Mouse (Mus musculus) ovary, postnatal 14 days (tissue): Measurements from ENCODE around the gene Wdr91.

Source experiments
- DNase-seq: peaks from one replicate; pipeline ENCODE4 v3.0.0; 2022; ENCODE audit warnings: low spot score

Wdr91 gene

DNA sequence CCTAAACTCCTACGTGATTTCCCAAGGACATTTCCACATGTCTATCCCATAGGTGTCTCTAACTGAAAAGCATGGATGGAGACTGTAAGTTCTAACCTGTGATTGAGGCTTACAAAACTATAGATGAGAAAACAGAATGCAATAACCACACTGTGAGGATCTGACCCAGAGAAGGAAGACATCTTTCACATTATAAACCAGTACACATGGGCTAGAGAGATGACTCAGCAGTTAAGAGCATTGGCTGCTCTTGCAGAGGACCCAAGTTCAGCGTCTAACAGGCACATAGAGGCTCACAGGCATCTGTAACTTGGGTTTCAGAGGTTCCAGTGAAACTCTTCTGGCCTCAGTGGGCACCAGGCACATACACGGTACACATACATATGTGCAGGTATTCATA lies 3.8 kb upstream of the Wdr91 start:
- no peak for DNase-seq

DNA sequence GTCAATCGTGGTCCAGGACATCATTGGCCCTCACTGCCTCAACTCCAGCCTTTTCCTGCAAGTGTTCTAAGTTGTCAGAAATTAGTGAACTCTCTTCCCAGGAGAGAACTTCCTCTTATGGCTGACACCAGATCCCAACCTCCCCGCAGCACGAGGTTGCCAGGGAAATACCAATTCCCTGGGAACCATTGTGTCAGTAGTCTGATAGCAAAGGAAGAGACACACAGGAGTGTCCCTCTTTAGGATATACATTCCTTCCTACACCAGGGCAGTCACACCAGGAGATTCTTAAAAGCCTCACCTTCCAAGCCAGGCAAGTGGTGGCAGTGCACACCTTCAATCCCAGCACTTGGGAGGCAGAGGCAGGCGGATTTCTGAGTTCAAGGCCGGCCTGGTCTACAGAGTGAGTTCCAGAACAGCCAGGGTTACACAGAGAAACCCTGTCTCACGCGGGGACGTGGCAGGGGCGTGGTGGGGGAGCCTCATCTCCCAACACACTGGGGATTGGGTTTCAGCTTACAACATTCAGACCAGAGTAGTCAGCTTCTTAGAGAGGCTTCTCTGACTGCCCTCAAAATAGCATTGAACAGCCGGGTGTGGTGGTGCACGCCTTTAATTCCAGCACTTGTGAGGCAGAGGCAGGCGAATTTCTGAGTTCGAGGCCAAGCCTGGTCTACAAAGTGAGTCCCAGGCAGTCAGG lies 2.8 kb upstream of the Wdr91 start:
- DNase-seq: no peak

DNA sequence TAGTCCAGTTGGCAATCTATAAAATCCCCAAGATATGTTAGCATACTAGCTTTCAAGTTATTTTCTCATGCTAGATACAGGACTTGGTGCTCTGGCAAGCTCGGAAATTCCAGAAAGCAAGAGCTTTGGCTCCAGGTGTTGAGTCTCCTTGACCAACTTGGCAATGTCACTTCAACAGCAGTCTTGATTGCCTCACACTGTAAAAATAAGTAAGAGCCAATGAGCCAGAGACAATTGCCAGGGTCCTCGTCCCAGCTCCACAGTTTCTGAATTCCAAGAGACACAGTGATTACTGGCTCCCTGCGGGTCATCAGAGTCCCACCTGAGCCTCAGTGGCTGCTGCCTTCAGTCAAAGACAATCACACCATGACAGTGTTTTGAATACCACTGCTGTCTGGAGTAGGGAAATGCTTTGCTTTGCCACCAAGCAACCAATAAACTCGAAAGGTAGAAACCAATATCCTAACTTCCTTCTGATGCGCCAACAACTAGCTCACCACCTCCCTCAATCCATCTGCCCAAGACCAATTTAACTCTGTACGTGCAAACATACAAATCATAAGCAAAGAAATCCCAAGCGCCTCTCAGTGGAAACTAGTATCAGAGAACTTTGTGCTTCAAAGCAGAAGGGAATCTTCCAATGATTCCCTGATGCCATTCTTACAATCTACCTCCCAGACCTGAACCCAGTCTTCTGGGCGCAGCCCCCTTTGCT lies 888 bp downstream of the Wdr91 start:
- no peak for DNase-seq

DNA sequence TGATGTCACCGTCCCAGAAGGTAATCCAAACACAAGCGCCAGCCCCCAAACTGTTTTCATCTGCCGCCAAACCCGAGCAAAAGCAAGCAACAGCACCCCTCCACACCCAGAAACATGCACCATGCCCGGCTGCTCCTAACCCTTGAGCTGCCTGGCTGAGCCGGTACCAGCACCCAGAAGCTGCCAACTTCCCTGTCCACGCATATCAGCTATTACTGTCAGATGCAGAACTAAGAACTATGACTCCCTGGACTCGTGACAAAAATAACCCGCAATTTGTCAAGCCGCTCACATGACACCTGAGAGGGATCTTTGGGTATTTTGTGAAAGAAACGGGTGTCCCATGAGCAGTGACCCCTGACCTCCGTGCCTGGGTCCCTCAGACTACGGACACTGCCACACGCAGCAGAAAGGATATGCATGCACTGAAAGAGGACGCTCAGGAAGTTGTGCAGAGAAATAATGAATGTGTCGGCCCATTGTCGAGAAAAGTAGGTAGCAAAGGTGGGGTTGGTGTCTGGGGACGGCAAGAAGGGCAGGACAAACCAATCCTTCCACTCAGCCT lies 2.9 kb downstream of the Wdr91 start:
- no peak for DNase-seq

DNA sequence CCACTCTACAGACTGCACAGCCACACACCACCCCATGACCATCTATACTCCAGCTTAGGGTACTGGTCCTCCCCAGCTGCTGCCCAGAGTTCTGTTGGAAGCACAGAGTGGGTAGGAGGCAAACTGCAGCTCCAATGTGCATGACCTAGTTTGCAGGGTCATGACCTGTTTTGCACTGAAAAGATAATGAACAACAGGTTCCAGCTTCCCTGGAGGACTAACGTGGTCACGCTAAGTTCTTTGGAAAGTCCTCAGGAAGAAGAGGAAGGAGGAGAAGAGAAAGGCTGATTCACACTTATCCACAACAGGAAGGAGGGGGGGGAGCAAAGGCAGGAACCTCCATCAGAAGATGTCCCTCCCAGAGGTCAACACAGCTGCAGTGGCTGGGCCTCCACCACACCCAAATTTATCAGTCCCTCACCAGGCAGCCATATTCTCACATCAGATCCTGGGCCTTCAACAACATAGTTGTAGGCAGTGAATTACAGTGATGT lies 3.5 kb downstream of the Wdr91 start:
- DNase-seq: no peak

DNA sequence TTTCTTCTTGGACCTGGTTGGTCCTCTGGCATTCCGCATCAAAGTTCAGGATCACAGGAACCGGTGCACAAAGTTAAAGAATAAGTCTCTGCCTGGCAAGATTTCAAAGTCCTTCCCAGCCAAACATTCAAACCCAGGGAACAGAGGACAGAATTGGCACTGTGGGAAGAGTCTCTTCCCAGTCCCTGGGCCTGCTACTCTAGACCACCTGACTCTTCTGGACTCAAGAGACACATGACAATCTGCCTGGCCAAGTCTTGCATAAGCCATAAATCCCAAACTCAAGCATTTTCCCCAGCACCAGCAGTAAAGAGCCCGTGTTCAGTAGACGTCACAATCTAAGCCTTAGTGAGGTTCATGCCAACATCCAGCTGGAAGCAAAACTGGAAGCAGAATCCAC lies 4.0 kb downstream of the Wdr91 start:
- no peak for DNase-seq

DNA sequence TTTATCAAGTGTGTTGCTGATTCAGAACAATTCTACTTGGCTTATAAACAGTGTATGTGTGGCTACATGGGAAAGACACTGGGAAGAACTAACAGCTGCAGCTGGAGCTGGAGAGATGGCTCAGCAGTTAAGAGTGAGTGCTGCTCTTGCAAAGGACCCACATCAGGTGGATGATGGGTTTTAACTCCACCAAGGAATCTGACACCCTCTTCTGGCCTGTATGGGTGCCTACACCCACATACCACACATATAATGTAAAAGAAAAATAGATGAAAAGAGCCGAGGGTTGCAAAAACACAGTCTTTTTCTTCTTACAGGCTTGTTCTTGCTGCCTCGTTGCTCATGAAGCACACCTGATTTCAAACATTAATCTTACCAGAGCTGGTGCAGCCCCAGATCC lies 4.6 kb downstream of the Wdr91 start:
- DNase-seq: no peak

DNA sequence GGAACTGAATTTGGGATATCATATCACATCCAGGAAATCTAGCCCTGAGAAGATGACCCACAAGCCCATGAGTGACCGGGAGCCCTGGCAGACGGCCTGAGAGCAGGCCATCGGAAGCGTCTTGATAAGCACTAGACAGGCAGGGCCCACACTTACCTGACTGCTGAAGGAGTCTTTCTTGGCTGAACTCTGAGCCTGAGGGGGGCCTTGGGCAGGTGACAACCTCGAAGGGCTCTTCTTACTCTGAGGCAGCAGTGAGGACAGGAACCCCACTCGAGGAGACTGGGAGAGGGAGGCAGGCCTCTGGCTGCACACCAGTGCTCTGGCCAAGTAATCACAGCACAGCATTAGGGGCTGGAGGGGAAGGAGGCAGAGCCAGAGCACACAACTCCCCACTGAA lies 6.3 kb downstream of the Wdr91 start:
- DNase-seq: no peak

DNA sequence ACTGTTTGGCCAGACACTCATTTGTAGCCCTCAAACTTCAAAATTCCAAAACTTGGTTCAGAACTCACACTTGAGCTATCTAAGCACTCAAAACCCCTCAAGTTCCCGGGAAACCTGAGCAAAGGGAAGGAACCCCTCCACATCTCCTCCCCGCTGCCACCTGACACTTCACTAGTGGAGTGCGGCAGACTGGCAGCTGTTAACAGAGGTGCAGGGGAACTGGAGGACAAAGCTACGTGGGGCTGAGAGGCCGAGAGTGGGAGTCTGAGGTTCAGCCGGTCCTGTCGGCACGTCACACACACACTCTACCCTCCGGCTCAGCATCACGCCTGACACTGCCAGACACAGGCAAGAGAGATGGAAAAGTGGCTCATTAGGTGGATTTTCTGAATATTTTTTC lies 6.8 kb downstream of the Wdr91 start:
- no peak for DNase-seq

DNA sequence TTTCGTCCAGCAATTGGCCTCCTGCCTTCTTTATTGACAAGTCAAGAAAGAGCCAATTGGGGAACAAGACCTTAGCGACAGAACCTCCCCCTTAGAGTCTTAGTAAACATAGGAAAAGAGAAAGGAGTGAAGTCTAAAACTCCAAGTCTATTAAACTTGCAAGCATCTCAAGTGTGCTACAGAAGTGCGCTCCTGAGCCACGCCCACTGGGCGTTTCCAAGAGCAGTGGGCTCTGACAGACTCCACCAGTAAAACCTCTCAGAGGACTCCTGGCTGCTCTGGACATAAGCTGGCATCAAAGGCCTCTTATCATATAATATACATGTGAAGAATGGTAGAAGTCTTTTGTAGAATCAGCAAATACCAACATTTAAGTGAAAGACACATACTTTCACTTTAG lies 7.2 kb downstream of the Wdr91 start:
- DNase-seq: no peak

DNA sequence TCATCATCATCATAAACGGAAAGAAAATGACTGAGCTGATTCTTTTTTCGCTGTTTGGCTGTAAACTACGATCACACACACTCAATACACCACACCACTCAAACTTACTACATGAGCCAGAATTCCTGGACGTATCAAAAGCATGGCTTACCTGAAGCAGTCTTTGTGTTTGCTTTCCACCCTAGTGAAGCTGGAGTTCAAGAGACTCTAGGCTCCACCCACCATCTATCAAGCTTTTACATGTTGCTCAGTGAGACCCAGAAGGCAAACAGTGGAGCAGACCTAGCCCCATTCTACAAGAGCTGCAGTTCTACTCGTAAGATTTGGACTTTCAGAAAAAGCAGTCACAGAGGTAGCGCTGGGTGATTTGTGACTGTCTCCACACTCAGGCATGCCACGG lies 8.1 kb downstream of the Wdr91 start:
- DNase-seq: no peak

DNA sequence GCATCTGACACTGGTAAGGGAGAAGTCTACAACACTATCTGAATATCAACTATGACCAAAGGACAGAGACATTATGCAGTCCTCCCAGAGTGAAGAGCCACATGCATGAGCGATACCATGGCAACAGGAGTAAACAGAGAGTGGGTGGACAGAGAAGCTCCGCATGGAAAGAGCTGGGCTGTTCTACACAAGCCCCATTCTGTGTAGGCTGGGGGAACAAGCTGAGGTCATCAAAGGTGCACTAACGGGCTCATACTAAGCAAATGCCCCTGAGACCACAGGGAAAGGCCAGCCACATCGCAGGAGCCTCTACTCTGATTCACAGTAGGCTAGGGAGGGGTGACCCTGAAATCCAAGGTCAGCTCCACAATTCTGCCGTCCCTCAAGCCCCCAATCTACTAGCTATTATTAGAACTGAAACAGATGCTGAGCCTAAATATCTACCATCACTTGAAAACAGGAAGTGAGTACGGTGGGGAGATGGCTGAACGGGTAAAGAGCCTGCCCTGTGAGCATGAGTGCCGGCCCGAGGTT lies 8.7 kb downstream of the Wdr91 start:
- no peak for DNase-seq

DNA sequence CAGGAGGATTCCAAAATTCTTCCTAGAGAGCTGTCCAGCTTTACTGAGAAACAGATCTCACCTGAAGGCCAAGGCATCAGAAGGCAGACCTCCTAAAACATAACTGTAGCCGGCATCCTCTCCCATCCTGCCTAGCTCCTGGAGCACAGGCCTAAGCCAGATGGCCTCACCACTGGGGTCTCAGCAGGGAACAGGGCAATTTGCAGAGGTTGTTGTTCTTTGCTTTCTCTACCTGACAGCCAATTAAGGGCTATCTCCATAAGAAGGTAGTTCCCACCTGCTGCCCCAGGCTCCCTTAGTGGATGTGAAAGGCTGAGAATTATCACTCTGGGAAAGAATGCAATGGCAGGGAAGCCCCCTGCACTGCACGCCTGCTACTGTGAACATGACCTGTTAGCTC lies 9.7 kb downstream of the Wdr91 start:
- DNase-seq: no peak

DNA sequence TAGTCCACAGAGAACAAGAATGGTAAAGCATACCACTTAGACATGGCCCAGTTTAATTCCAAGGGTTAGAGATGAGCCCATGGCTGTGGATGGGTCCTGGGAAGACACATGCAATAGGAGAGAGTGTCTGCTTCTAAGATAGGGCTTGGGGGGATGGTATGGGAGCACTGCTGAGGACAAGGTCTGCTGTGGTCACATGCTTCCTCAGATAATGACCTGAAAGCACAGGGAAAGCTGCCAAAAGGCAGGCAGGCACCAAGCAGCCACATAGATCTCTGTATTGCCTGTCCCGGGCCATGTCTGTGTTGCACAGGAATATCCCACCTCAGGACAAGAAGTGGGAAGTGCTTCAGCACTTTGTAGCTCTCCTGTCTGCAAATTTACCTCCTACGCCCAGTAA lies 11.5 kb downstream of the Wdr91 start:
- DNase-seq: no peak

DNA sequence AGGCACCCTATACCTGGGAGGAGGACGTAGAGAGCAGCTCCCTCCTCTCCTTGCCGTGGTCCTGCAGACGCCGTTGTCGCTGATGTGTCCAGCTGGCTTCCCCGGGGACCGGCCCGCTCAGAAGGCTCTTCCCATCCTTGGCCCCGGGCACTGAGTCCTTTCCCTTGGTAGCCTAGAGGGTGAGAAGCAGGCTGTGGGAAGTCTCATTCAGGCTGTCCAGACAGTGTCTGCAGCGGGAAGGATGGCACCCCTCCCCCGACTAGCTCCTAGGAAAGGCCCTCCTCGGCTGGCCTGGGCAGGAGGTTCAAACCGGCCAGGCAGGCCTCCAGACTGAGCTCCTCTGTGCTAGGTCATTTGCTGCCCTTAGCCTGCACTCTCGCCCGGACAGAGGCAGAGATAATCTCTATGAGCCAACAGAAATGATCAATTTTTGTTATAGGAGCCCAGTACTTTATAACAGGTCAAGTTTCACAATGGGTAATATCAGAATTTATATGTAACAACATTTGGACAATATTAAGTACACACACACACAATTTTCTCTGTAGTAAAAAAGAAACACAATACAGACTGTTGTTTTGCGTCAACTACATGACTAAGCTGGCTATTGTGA lies 14.4 kb downstream of the Wdr91 start:
- no peak for DNase-seq

DNA sequence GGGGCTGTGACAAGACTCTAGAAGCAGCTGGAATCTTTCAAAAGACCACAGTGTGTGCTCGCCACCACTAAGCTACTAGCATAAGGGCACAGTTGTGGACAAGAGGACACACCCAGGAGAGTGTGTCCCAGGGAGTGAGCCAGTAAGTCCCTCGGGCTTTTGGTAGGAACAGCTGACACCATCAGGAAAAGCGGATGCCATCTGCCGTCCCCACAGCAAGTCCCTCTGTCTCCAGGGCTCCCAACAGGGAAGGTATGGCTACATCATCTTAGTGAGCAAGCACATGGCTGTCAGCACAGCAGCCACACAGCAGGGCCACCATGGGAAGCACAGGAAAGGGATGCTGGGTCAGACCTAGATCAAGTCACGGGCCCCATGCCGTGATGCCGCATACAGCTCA lies 15.1 kb downstream of the Wdr91 start:
- no peak for DNase-seq

DNA sequence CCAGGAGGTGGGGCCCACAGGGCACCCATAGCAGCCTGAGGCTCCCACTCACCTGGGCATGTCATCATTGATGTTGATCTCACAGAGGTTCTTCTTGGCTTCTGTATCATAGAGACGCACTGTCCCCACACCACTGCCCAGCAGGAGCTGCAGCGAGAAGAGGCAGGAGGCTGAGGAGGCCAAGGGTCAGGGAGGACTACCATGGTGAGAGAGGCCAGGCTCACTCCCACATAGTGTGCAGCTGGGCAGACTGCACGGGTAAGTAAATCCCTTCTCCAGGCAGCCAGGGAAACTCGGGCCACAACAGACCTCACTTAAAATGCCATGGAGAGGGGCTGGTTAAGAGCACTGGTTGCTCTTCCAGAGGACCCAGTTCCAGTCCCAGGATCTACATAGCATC lies 21.5 kb downstream of the Wdr91 start:
- no peak for DNase-seq

DNA sequence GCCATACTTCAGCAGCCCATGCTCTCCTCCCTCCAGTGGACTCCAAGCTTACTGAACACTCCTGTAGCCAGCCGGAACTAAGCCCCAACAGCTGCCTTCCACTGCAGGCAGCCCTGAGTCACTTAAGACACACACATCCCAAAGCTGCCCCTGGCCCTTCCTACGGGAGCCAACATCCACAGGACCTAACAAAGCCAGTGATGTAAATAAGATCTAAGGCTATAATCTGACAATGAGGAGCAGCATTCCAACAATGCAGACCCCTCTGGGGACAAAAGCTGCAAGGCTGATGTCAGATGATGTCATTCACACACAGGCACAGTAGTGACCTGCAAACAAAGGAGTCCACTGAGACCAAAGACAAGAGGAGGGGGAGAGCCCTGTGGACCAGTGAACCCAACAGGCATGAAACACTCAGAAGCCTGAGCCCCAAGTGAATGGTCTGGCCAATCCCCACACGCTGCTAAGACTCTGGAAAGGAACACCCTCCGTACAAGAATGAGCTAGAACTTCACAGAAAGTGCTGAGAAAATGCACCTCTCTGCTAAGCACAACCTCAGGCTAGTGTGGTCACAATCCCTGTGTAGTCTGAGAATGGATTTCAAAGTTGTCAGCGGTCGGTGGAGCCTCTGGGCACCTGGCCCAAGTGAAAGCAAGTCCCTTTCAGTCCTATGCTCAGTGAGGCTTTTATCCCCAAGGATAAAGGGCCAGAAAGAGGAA lies 23.4 kb downstream of the Wdr91 start:
- DNase-seq: no peak

DNA sequence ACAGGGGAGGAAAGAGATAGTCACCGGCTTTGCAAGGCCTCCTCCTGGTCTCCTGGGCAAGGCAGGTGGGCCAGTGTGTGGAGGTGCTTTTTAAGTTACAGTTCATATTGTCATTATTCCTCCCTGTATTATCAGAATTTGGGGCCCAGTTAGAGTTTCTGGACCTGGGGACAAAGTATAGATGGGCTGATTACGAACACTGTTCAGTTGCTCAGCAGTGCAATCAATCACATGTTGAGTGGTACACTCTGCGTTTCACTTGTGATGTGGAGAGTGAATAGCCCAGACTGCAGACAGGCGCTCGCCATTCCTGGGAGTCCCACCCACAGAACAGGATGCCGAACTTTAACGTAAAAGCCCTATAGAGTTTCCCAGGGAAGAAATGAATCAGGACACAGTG lies 26.0 kb downstream of the Wdr91 start:
- DNase-seq: no peak

DNA sequence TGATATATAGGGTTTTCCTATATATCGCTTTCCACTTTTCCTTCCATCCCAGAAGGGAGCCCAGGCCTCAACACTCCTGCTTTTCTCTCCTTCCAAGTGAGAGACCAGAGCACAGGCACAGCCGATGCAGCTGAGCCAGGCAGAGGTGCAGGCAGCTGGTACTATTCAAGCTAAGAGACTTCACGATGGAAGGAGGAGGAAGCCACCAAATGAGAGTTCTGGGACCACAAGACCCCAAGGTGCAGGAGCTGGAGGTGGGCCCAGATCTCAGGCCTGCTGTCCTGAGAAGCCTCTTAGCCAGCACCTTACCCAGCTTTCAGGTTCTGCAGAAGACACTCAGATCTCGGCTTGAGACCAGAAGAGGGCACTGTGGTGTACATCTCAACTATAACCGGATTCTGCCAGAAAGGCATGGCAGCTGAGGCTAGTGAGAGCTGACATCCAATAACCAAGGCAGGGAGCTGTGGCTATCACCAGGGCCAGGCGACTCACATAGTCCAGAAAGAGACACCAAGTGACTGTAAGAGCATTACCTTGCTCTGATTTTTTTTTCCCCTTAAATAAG lies 30.7 kb downstream of the Wdr91 start:
- no peak for DNase-seq

DNA sequence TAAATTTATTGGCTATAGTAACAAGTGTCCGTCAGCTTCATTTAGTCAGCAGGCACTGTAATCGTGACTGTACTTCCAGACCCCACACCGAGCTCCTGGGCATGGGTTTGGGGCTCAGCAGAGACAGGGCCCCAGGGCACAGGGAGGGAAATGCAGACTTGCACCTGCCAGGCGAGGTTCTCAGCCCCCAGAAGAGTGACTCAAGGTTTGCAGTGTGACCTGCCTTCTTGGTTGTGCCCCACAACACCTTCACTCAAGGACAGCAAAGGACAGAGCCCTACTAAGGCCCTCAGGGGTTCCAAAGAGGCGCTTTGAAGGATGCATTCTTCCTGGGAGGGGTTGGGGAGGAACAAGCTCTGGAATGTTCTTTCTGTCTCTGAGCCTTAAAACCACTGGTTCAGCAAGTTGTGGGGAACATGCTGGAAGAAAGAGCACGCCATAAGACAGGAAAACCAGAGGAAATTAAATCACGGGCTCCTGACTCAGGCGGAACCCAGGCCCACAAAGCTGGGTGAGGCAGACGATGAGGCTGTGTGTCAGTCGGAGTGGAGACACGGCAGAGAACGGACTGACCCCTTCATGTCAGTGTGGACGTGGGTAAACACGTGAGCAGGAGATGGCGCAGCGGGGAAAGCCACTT lies 31.5 kb downstream of the Wdr91 start:
- no peak for DNase-seq
